Mouse (Mus musculus) olfactory bulb, adult 2 months (tissue): ENCODE results near the gene Ccr1l1.

Experiments used
- CTCF ChIP-seq: fragments of 200-500 bp; IDR thresholded peaks from 2 replicates; pipeline ENCODE4 v1.5.1; 2012; ENCODE audit warnings: low read depth, mild to moderate bottlenecking, low read length, moderate library complexity; ENCODE audit not compliant: insufficient read depth
- POLR2A ChIP-seq: fragments of 200-500 bp; IDR thresholded peaks from 2 replicates; pipeline ENCODE4 v1.6.1; 2012; ENCODE audit warnings: mild to moderate bottlenecking, low read depth, low read length, moderate library complexity; ENCODE audit not compliant: insufficient read depth

- no peak for TF ChIP-seq CTCF
- no peak for TF ChIP-seq POLR2A
These were observed 43.5 kb upstream of the Ccr1l1 start, which contains the start of gene Ccr3 for GRCm38 (mm10) chr9:124021672-124022071.
